Mouse (Mus musculus): Measurements from ENCODE around the gene Pidd1. TPM values are rescaled to one million over a fixed set of nuclear protein-coding genes. Genes with fewer than 3 reads are reported as not detected.

Gene Pidd1
- total and polyA plus RNA-seq, 3 experiments, result 0.37 to 2.0 (median 0.70) TPM

- H3K79me2 ChIP-seq (replicated peaks; ENCODE audit: control insufficient read depth, insufficient read depth, low read length), result no peaks in the 10 kb centered on the region
- H3K27ac ChIP-seq, result peak overlapping the region; percentile 96
- peak overlapping the region; percentile 67 for H3K4me3 ChIP-seq
- no peaks in the 10 kb centered on the region for H3K36me3 ChIP-seq (ENCODE audit: control insufficient read depth, insufficient read depth, low read length)
- H3K4me1 ChIP-seq (ENCODE audit: control insufficient read depth, insufficient read depth, low read length), result peaks cover 11% of the 10 kb centered on the region
- DNase-seq, result peak; percentile 56 to 66
- peak overlapping the region; percentile 49 for H3K9ac ChIP-seq (ENCODE audit: low read depth, low read length)
- H3K27me3 ChIP-seq (ENCODE audit: control insufficient read depth, insufficient read depth, low read length), result no peaks in the 10 kb centered on the region
- 15% methylated on average over 8 of the region's 8 CpGs for WGBS
- TF ChIP-seq CTCF (IDR thresholded peaks at IDR 0.05), result no peak
- 0 out of 2 replicates have a peak, but pooled peaks have one; percentile 27 for TF ChIP-seq POLR2A (IDR thresholded peaks at IDR 0.05; ENCODE audit: insufficient read depth, low read depth, low read length)
- TF ChIP-seq EP300 (IDR thresholded peaks at IDR 0.05; ENCODE audit: insufficient read depth, low read depth, low read length), result no peak
- intact Hi-C loops (cut with DNase I), result no loop called here
Measured at GRCm38 (mm10) chr7:141434464-141434863, 9.4 kb downstream of the Pidd1 start.

GRCm38 (mm10) chr7:141433517-141434400 lies 10.1 kb downstream of the Pidd1 start:
- WGBS, result 66% methylated on average over 15 of the region's 15 CpGs
- H3K9ac ChIP-seq (ENCODE audit: low read depth, low read length), result peak overlapping the region; percentile 49
- no peaks in the 10 kb centered on the region for H3K36me3 ChIP-seq (ENCODE audit: control insufficient read depth, insufficient read depth, low read length)
- TF ChIP-seq POLR2A (IDR thresholded peaks at IDR 0.05; ENCODE audit: insufficient read depth, low read depth, low read length) (no peak), EP300 (IDR thresholded peaks at IDR 0.05; ENCODE audit: insufficient read depth, low read depth, low read length) (no peak), CTCF (IDR thresholded peaks at IDR 0.05) (no peak)
- peaks cover 11% of the 10 kb centered on the region for H3K4me1 ChIP-seq (ENCODE audit: control insufficient read depth, insufficient read depth, low read length)
- peak overlapping the region; percentile 96 for H3K27ac ChIP-seq
- peak overlapping the region; percentile 67 for H3K4me3 ChIP-seq
- H3K79me2 ChIP-seq (replicated peaks; ENCODE audit: control insufficient read depth, insufficient read depth, low read length), result no peaks in the 10 kb centered on the region
- peak in 1 of 2 experiments; percentile 29 for DNase-seq
- intact Hi-C loops (cut with DNase I), result no loop called here
- H3K27me3 ChIP-seq (ENCODE audit: control insufficient read depth, insufficient read depth, low read length), result no peaks in the 10 kb centered on the region

- Histone ChIP-seq H3K9ac (ENCODE audit: low read depth, low read length) (peak overlapping the region; percentile 37; the same call in 1 of the 2 replicates), H3K27ac (peak overlapping the region; percentile 96), H3K4me1 (ENCODE audit: control insufficient read depth, insufficient read depth, low read length) (peaks cover 11% of the 10 kb centered on the region), H3K4me3 (peak overlapping the region; percentile 67; the same call in 1 of the 2 replicates), H3K36me3 (ENCODE audit: control insufficient read depth, insufficient read depth, low read length) (no peaks in the 10 kb centered on the region), H3K27me3 (ENCODE audit: control insufficient read depth, insufficient read depth, low read length) (no peaks in the 10 kb centered on the region), H3K79me2 (replicated peaks; ENCODE audit: control insufficient read depth, insufficient read depth, low read length) (no peaks in the 10 kb centered on the region)
- peak; percentile 45 for TF ChIP-seq POLR2A (IDR thresholded peaks at IDR 0.05; ENCODE audit: insufficient read depth, low read depth, low read length)
- TF ChIP-seq EP300 (IDR thresholded peaks at IDR 0.05; ENCODE audit: insufficient read depth, low read depth, low read length), result 0 out of 2 replicates have a peak, but pooled peaks have one; percentile 63
- TF ChIP-seq CTCF (IDR thresholded peaks at IDR 0.05), result no peak
- intact Hi-C loops (cut with DNase I), result loop anchor here (1.0 kb wide), 1 partner anchor 19 kb away; the partner anchor contains the start of gene Gatd1
- 71% methylated on average over 6 of the region's 6 CpGs for WGBS
- peak; percentile 72 to 81 for DNase-seq
Measured at GRCm38 (mm10) chr7:141432741-141433516, 10.9 kb downstream of the Pidd1 start.

GRCm38 (mm10) chr7:141432186-141432611 lies 11.6 kb downstream of the Pidd1 start:
- peak overlapping the region; percentile 96 for H3K27ac ChIP-seq
- no peaks in the 10 kb centered on the region for H3K79me2 ChIP-seq (replicated peaks; ENCODE audit: control insufficient read depth, insufficient read depth, low read length)
- peak overlapping the region; percentile 37; the same call in 1 of the 2 replicates for H3K9ac ChIP-seq (ENCODE audit: low read depth, low read length)
- DNase-seq, result peak; percentile 67 to 68
- no peak for TF ChIP-seq CTCF (IDR thresholded peaks at IDR 0.05)
- TF ChIP-seq EP300 (IDR thresholded peaks at IDR 0.05; ENCODE audit: insufficient read depth, low read depth, low read length), result 0 out of 2 replicates have a peak, but pooled peaks have one; percentile 14
- no peaks in the 10 kb centered on the region for H3K27me3 ChIP-seq (ENCODE audit: control insufficient read depth, insufficient read depth, low read length)
- intact Hi-C loops (cut with DNase I), result loop anchor here (1.0 kb wide), 1 partner anchor 18 kb away; the partner anchor contains the start of gene Gatd1
- H3K36me3 ChIP-seq (ENCODE audit: control insufficient read depth, insufficient read depth, low read length), result no peaks in the 10 kb centered on the region
- 60% methylated on average over 8 of the region's 8 CpGs for WGBS
- peaks cover 11% of the 10 kb centered on the region for H3K4me1 ChIP-seq (ENCODE audit: control insufficient read depth, insufficient read depth, low read length)
- H3K4me3 ChIP-seq, result peak overlapping the region; percentile 32; the same call in 1 of the 2 replicates

GRCm38 (mm10) chr7:141431434-141432185 lies 12.2 kb downstream of the Pidd1 start:
- no peak for TF ChIP-seq POLR2A (IDR thresholded peaks at IDR 0.05; ENCODE audit: insufficient read depth, low read depth, low read length)
- no peak for TF ChIP-seq EP300 (IDR thresholded peaks at IDR 0.05; ENCODE audit: insufficient read depth, low read depth, low read length)
- no peak for TF ChIP-seq CTCF (IDR thresholded peaks at IDR 0.05)
- Histone ChIP-seq H3K27me3 (ENCODE audit: control insufficient read depth, insufficient read depth, low read length) (no peaks in the 10 kb centered on the region), H3K79me2 (replicated peaks; ENCODE audit: control insufficient read depth, insufficient read depth, low read length) (no peaks in the 10 kb centered on the region), H3K4me1 (ENCODE audit: control insufficient read depth, insufficient read depth, low read length) (peaks cover 11% of the 10 kb centered on the region), H3K4me3 (no peak overlapping the region), H3K36me3 (ENCODE audit: control insufficient read depth, insufficient read depth, low read length) (no peaks in the 10 kb centered on the region), H3K27ac (peak overlapping the region; percentile 96), H3K9ac (ENCODE audit: low read depth, low read length) (no peak overlapping the region)
- intact Hi-C loops (cut with DNase I), result loop anchor here (1.0 kb wide), 1 partner anchor 17 kb away; the partner anchor contains the start of gene Gatd1
- 87% methylated on average over 19 of the region's 19 CpGs for WGBS
- no peak for DNase-seq

All from heart, adult 2 months (tissue).